Comparison of ENCODE assay signal across 9 mouse cellular contexts in genomic region chr16:13940847-13941395, GRCm38 (mm10). TPM values are rescaled to one million over a fixed set of nuclear protein-coding genes. Genes with fewer than 3 reads are reported as not detected.
DNase-seq lines count a peak whose midpoint lies in the region; ATAC-seq and TF ChIP-seq lines count a peak whose summit lies in the region.
"Had no signal": no experiment of that assay in that cellular context is flagged by ENCODE, and none has a peak within 500 bp of the region (broad histone marks: within the 10 kb centered on the region; RNA-seq: fewer than 3 reads in every experiment).

No protein-coding gene starts in this region.

- peak overlapping the region; percentile 67 for H3K4me3 ChIP-seq in heart, embryonic 11.5 days (ENCODE audit: low read depth, low read length)
- H3K4me3 ChIP-seq in ES-E14 (ENCODE audit: insufficient read depth in 1 of 2, low read depth in 1 of 2, low read length in 2 of 2, poor library complexity in 1 of 2, severe bottlenecking in 1 of 2), result peak overlapping the region; percentile 64 to 91
- H3K4me3 ChIP-seq in forebrain, postnatal 0 days (ENCODE audit: low read depth, low read length), result peak overlapping the region; percentile 62
- peak overlapping the region; percentile 42 to 43 for H3K4me3 ChIP-seq in liver, embryonic 14.5 days (ENCODE audit: insufficient read depth in 1 of 2, low read depth in 2 of 2, low read length in 2 of 2)

- peak overlapping the region; percentile 72 for H3K9ac ChIP-seq in heart, embryonic 11.5 days (ENCODE audit: low read depth, low read length)
- H3K9ac ChIP-seq in ES-E14 (ENCODE audit: insufficient read depth, low read depth, low read length, poor library complexity, severe bottlenecking), result peak overlapping the region; percentile 80
- H3K9ac ChIP-seq in forebrain, postnatal 0 days, result peak overlapping the region; percentile 73
- no peak overlapping the region for H3K9ac ChIP-seq in liver, embryonic 14.5 days (replicated peaks)

- intact Hi-C loops in heart, postnatal 36 days (cut with DNase I), result no loop called here

- no peaks in the 10 kb centered on the region for H3K9me3 ChIP-seq in heart, embryonic 11.5 days (replicated peaks; ENCODE audit: control insufficient read depth, low read length)
- no peaks in the 10 kb centered on the region for H3K9me3 ChIP-seq in ES-E14 (ENCODE audit: control insufficient read depth, insufficient read depth, low read depth, low read length)
- no peaks in the 10 kb centered on the region for H3K9me3 ChIP-seq in forebrain, postnatal 0 days (ENCODE audit: low read length)
- H3K9me3 ChIP-seq in liver, embryonic 14.5 days (ENCODE audit: control insufficient read depth, low read length), result no peaks in the 10 kb centered on the region

- TF ChIP-seq CTCF in forebrain, postnatal 0 days (IDR thresholded peaks at IDR 0.05; ENCODE audit: low read depth), result no peak
- no peak for TF ChIP-seq CTCF in liver, embryonic 14.5 days (IDR thresholded peaks at IDR 0.05; ENCODE audit: low read depth)

- 3% methylated on average over 34 of the region's 34 CpGs for WGBS in heart, embryonic 11.5 days (ENCODE audit: insufficient replicate concordance)
- 4% methylated on average over 34 of the region's 34 CpGs for WGBS in forebrain, postnatal 0 days
- WGBS in liver, embryonic 14.5 days (ENCODE audit: insufficient replicate concordance), result 3% methylated on average over 31 of the region's 34 CpGs

- H3K27ac ChIP-seq in heart, embryonic 11.5 days (ENCODE audit: low read depth, low read length), result no peak overlapping the region
- H3K27ac ChIP-seq in ES-E14 (ENCODE audit: insufficient read depth, low read depth, low read length, poor library complexity, severe bottlenecking), result no peak overlapping the region
- H3K27ac ChIP-seq in forebrain, postnatal 0 days (ENCODE audit: low read depth, low read length), result peak overlapping the region; percentile 5; the same call in 1 of the 2 replicates
- H3K27ac ChIP-seq in liver, embryonic 14.5 days, result no peak overlapping the region

- H3K4me2 ChIP-seq in heart, embryonic 11.5 days, result peak overlapping the region; percentile 98
- H3K4me2 ChIP-seq in forebrain, postnatal 0 days (ENCODE audit: low read depth), result peak overlapping the region; percentile 97
- peak overlapping the region; percentile 46 for H3K4me2 ChIP-seq in liver, embryonic 14.5 days (ENCODE audit: low read depth)

- H3K36me3 ChIP-seq in heart, embryonic 11.5 days (ENCODE audit: control insufficient read depth, insufficient read depth, low read length), result no peaks in the 10 kb centered on the region
- H3K36me3 ChIP-seq in ES-E14 (ENCODE audit: control insufficient read depth, insufficient read depth, low read length, poor library complexity, severe bottlenecking), result no peaks in the 10 kb centered on the region
- no peaks in the 10 kb centered on the region for H3K36me3 ChIP-seq in forebrain, postnatal 0 days (ENCODE audit: insufficient read depth)
- no peaks in the 10 kb centered on the region for H3K36me3 ChIP-seq in liver, embryonic 14.5 days (replicated peaks; ENCODE audit: control insufficient read depth, insufficient read depth, low read depth)

- DNase-seq in heart, postnatal 36 days, result no peak
- DNase-seq in ES-E14 (ENCODE audit: low read depth, low spot score), result no peak
- no peak for DNase-seq in forebrain, postnatal 0 days
- no peak for DNase-seq in liver, embryonic 14.5 days (ENCODE audit: low read depth in 3 of 3, low spot score in 3 of 3)
- DNase-seq in adrenal gland, postnatal 10 days, result no peak
- no peak for DNase-seq in urinary bladder, postnatal 36 days (ENCODE audit: low spot score in 2 of 2)
- DNase-seq in thymus, postnatal 25 days, result no peak

- H3K27me3 ChIP-seq in heart, embryonic 11.5 days (ENCODE audit: control insufficient read depth, insufficient read depth, low read length), result peaks cover 20% of the 10 kb centered on the region
- no peaks in the 10 kb centered on the region for H3K27me3 ChIP-seq in forebrain, postnatal 0 days (ENCODE audit: insufficient read depth, low read length)
- H3K27me3 ChIP-seq in liver, embryonic 14.5 days (ENCODE audit: control insufficient read depth, insufficient read depth, low read length), result peaks cover 9% of the 10 kb centered on the region

- in situ Hi-C loops in ES-E14 (cut with MboI; ENCODE audit: low sequenced_read_pairs in 2 of 2, unreplicated experiment in 2 of 2), result no loop called here

- no peaks in the 10 kb centered on the region for H3K4me1 ChIP-seq in heart, embryonic 11.5 days (ENCODE audit: control insufficient read depth, insufficient read depth, low read length)
- H3K4me1 ChIP-seq in ES-E14 (ENCODE audit: control insufficient read depth in 2 of 2, insufficient read depth in 2 of 2, low read length in 2 of 2, poor library complexity in 1 of 2), result peaks cover 0 to 2% of the 10 kb centered on the region in 2 experiments; a peak in 1 of 4 replicates
- H3K4me1 ChIP-seq in forebrain, postnatal 0 days (ENCODE audit: insufficient read depth), result peaks cover 8% of the 10 kb centered on the region; the same call in 1 of the 2 replicates
- H3K4me1 ChIP-seq in liver, embryonic 14.5 days (replicated peaks; ENCODE audit: control insufficient read depth in 2 of 2, insufficient read depth in 2 of 2, low read length in 1 of 2), result no peaks in the 10 kb centered on the region

- TF ChIP-seq EP300 in liver, embryonic 14.5 days (IDR thresholded peaks at IDR 0.05; ENCODE audit: low read depth), result no peak

- no peak; the same call in 1 of the 2 replicates for ATAC-seq in heart, embryonic 11.5 days (replicated peaks; ENCODE audit: insufficient number of reproducible peaks, low FRiP score, low TSS enrichment)
- peak; percentile 81 for ATAC-seq in forebrain, postnatal 0 days
- peak; percentile 21; the same call in 1 of the 2 replicates for ATAC-seq in liver, embryonic 14.5 days (ENCODE audit: insufficient read depth)

TF ChIP-seq in ES-E14, 5 proteins besides CTCF, POLR2A, EP300 and RAD21:
- TF ChIP-seq HCFC1 (IDR thresholded peaks at IDR 0.05; ENCODE audit: borderline replicate concordance, insufficient read depth, low read length) (no peak), ZC3H11A (IDR thresholded peaks at IDR 0.05; ENCODE audit: borderline replicate concordance, low read depth, low read length) (no peak), MAFK (IDR thresholded peaks at IDR 0.05; ENCODE audit: insufficient read depth, low read depth, low read length) (no peak), CHD2 (IDR thresholded peaks at IDR 0.05; ENCODE audit: low read depth, low read length) (no peak), ZNF384 (IDR thresholded peaks at IDR 0.05; ENCODE audit: low read depth, low read length) (no peak)

RNA-seq across cellular contexts. Expression of gene Mpv17l, which starts 38.0 kb away (rescaled TPM):
- polyA plus RNA-seq in heart, embryonic 11.5 days (2014; fragmentation: Nextera tagmentation; extraction: Ambion mirVana), result 1.6 and 2.1 TPM in 2 replicates
- 1 to 10 TPM in 1 of 2 experiments, under 1 TPM in 1; 0.76 to 1.4 TPM for total RNA-seq in heart, postnatal 36 days (2021)
- 8.4 and 13.9 TPM in 2 replicates for total RNA-seq in ES-E14 (2012; rRNA removed)
- 43.7 and 44.3 TPM in 2 replicates for total RNA-seq in forebrain, postnatal 0 days (2014; rRNA removed)
- 34.6 and 46.1 TPM in 2 replicates for polyA plus RNA-seq in forebrain, postnatal 0 days (2015; fragmentation: Nextera tagmentation; extraction: Ambion mirVana)
- 0.54 and 0.75 TPM in 2 replicates for polyA plus RNA-seq in liver, embryonic 14.5 days (2012; rRNA removed)
- polyA plus RNA-seq in liver, embryonic 14.5 days (2014; fragmentation: Nextera tagmentation; extraction: Ambion mirVana), result 1.5 and 1.6 TPM in 2 replicates
- total RNA-seq in adrenal gland, postnatal 10 days (2021), result 1 to 10 TPM; 6.6 to 8.1 TPM

RNA-seq across cellular contexts. Expression of gene Pdxdc1, which starts 38.0 kb away (rescaled TPM):
- 64.6 and 74.2 TPM in 2 replicates for polyA plus RNA-seq in heart, embryonic 11.5 days (2014; fragmentation: Nextera tagmentation; extraction: Ambion mirVana)
- total RNA-seq in heart, postnatal 36 days (2021), result 10 to 100 TPM; 82.7 to 86.9 TPM
- total RNA-seq in ES-E14 (2012; rRNA removed), result 50.8 and 88.3 TPM in 2 replicates
- 67.4 and 70.8 TPM in 2 replicates for total RNA-seq in forebrain, postnatal 0 days (2014; rRNA removed)
- polyA plus RNA-seq in forebrain, postnatal 0 days (2015; fragmentation: Nextera tagmentation; extraction: Ambion mirVana), result 54.4 and 60.2 TPM in 2 replicates
- polyA plus RNA-seq in liver, embryonic 14.5 days (2012; rRNA removed), result 16.3 and 16.6 TPM in 2 replicates
- 20.9 and 21.7 TPM in 2 replicates for polyA plus RNA-seq in liver, embryonic 14.5 days (2014; fragmentation: Nextera tagmentation; extraction: Ambion mirVana)
- 10 to 100 TPM; 75.6 to 76.5 TPM for total RNA-seq in adrenal gland, postnatal 10 days (2021)

RNA-seq across cellular contexts. Expression of gene 2900011O08Rik, which starts 45.5 kb away (rescaled TPM):
- 0.92 and 1.3 TPM in 2 replicates for polyA plus RNA-seq in heart, embryonic 11.5 days (2014; fragmentation: Nextera tagmentation; extraction: Ambion mirVana)
- total RNA-seq in heart, postnatal 36 days (2021), result not detected
- 10.2 and 19.1 TPM in 2 replicates for total RNA-seq in ES-E14 (2012; rRNA removed)
- 165 and 188 TPM in 2 replicates for total RNA-seq in forebrain, postnatal 0 days (2014; rRNA removed)
- polyA plus RNA-seq in forebrain, postnatal 0 days (2015; fragmentation: Nextera tagmentation; extraction: Ambion mirVana), result 194 and 213 TPM in 2 replicates
- polyA plus RNA-seq in liver, embryonic 14.5 days (2012; rRNA removed), result 0.11 and 0.18 TPM in 2 replicates
- 0.08 TPM in 1 of 2 replicates, not detected in the other for polyA plus RNA-seq in liver, embryonic 14.5 days (2014; fragmentation: Nextera tagmentation; extraction: Ambion mirVana)
- total RNA-seq in adrenal gland, postnatal 10 days (2021), result 1 to 10 TPM; 1.7 to 4.2 TPM
- total RNA-seq: neutrophil, adult 5-6 weeks had no signal

RNA-seq across cellular contexts. Expression of gene Ifitm7, which starts 45.8 kb away (rescaled TPM):
- polyA plus RNA-seq in heart, embryonic 11.5 days (2014; fragmentation: Nextera tagmentation; extraction: Ambion mirVana), result not detected in 2 replicates
- not detected for total RNA-seq in heart, postnatal 36 days (2021)
- 7.2 and 11.4 TPM in 2 replicates for total RNA-seq in ES-E14 (2012; rRNA removed)
- 0.48 and 0.92 TPM in 2 replicates for total RNA-seq in forebrain, postnatal 0 days (2014; rRNA removed)
- 0.36 and 0.44 TPM in 2 replicates for polyA plus RNA-seq in forebrain, postnatal 0 days (2015; fragmentation: Nextera tagmentation; extraction: Ambion mirVana)
- 0.08 and 0.39 TPM in 2 replicates for polyA plus RNA-seq in liver, embryonic 14.5 days (2012; rRNA removed)
- polyA plus RNA-seq in liver, embryonic 14.5 days (2014; fragmentation: Nextera tagmentation; extraction: Ambion mirVana), result 0.09 TPM in 1 of 2 replicates, not detected in the other
- total RNA-seq in adrenal gland, postnatal 10 days (2021), result under 1 TPM in 1 of 2 experiments, not detected in 1; 0.30 TPM
- total RNA-seq: neutrophil, adult 5-6 weeks had no signal

Comparison
In these comparisons a context has a peak if more than half of its experiments do, and no peak if none do; other contexts are left out.
1. H3K4me2 ChIP-seq: peak in every context shown above with its lines; median percentile 98 in heart, embryonic 11.5 days; 97 in forebrain, postnatal 0 days; 46 in liver, embryonic 14.5 days.